Mouse (Mus musculus) liver, postnatal 0 days (tissue): ENCODE data around the gene Aplnr.

Source experiments
- CTCF ChIP-seq: sonication (generic); IDR thresholded peaks from 2 replicates; pipeline ENCODE4 v1.5.1; 2016; ENCODE audit warnings: antibody characterized with exemption, low read depth
- EP300 ChIP-seq: IDR thresholded peaks from 2 replicates; pipeline ENCODE4 v1.6.1; 2016; ENCODE audit warnings: antibody characterized with exemption, low read depth, mild to moderate bottlenecking

DNA sequence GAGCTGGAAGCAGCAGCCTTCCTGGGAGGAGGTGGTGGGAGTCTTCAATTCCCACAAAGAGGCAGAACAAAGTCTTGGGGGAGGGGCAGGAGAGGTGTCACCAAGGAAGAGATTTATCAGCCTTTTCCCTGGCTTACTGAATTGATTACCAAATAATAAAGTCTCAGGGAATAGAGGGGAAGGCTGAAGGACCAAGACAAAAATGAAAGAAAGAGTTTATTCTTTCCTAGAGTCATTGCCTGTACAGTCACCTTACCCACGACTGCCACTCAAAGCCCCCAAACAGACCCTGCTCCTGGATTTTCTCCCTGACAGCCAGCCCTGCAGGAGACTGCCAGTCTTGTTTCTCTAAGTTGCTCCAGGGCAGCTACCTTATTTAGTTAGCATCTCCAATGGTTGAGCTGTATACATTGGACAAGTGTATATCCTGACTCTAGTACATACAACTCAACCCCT lies 25.6 kb downstream of the Aplnr start:
- TF ChIP-seq CTCF, result no peak
- no peak for TF ChIP-seq EP300
